Mouse (Mus musculus) heart, adult 2 months (tissue): Measurements from ENCODE around the gene Cnbd2.

Experiments used
- CTCF ChIP-seq: fragments of 200-600 bp; IDR thresholded peaks from 2 replicates; pipeline ENCODE4 v1.8.1; 2022; ENCODE audit warnings: antibody characterized with exemption, mild to moderate bottlenecking, moderate library complexity
- EP300 ChIP-seq: fragments of 200-500 bp; IDR thresholded peaks from 2 replicates; pipeline ENCODE4 v1.6.1; 2011; ENCODE audit warnings: low read depth, low read length, control low read depth; ENCODE audit not compliant: insufficient read depth
- POLR2A ChIP-seq: fragments of 200-500 bp; IDR thresholded peaks from 2 replicates; pipeline ENCODE4 v1.6.1; 2011; ENCODE audit warnings: mild to moderate bottlenecking, low read depth, low read length, control low read depth; ENCODE audit not compliant: insufficient read depth

DNA sequence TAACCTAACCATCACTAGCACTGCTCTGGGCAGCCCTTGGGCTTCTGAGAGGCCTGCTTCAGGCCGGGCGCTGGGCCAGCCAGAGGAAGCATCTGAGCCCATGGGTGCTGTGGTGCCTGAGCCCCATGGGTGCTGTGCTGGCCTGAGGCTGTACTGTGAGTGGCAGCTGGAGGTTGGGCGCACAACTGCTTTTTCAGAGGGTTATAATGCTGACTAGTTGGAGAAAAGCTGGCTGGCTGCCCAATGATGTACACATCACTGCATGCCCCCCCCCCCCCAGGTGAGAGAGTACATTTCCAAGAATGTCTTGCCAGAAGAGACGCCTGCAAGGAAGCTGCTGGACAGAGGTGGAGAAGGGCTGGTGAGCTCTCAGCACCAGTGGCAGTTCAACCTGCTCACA, 7.7 kb upstream of the Cnbd2 start:
- TF ChIP-seq CTCF: no peak
- TF ChIP-seq POLR2A: no peak
- TF ChIP-seq EP300: no peak
